Mouse (Mus musculus) liver, embryonic 13.5 days (tissue): ENCODE measurements around the gene Tal1. TPM values are rescaled to one million over a fixed set of nuclear protein-coding genes. Genes with fewer than 3 reads are reported as not detected.

Source experiments
- ATAC-seq: fragments of 200-750 bp; cut with Nextera tagmentation; 2 replicates; pipeline ENCODE4 v1.8.0; 2017; ENCODE audit warnings: low read depth, mild to moderate bottlenecking, moderate number of reproducible peaks, moderate library complexity
- DNase-seq: peaks from one replicate; pipeline ENCODE4 v3.0.0; 2022
- H3K27ac ChIP-seq: fragments of 300-500 bp; sonication (generic); 2 replicates; pipeline ENCODE4 v1.5.1; 2015; ENCODE audit warnings: moderate library complexity, mild to moderate bottlenecking, inconsistent platforms
- H3K27me3 ChIP-seq: fragments of 300-500 bp; sonication (generic); 2 replicates; pipeline ENCODE4 v1.6.1; 2015; ENCODE audit warnings: mild to moderate bottlenecking, inconsistent platforms
- H3K36me3 ChIP-seq: fragments of 300-500 bp; sonication (generic); 2 replicates; pipeline ENCODE4 v1.6.1; 2015; ENCODE audit warnings: mild to moderate bottlenecking, inconsistent platforms
- H3K4me1 ChIP-seq: fragments of 300-500 bp; sonication (generic); replicated peaks from 2 replicates; pipeline ENCODE4 v1.6.1; 2015; ENCODE audit warnings: inconsistent platforms
- H3K4me2 ChIP-seq: fragments of 300-500 bp; sonication (generic); 2 replicates; pipeline ENCODE4 v1.6.1; 2015; ENCODE audit warnings: inconsistent platforms, mild to moderate bottlenecking, moderate library complexity
- H3K4me3 ChIP-seq: fragments of 300-500 bp; sonication (generic); replicated peaks from 2 replicates; pipeline ENCODE4 v1.5.1; 2015; ENCODE audit warnings: mild to moderate bottlenecking, inconsistent platforms
- H3K9ac ChIP-seq: fragments of 300-500 bp; sonication (generic); 2 replicates; pipeline ENCODE4 v1.6.1; 2015; ENCODE audit warnings: mild to moderate bottlenecking, inconsistent platforms
- H3K9me3 ChIP-seq: fragments of 300-500 bp; sonication (generic); replicated peaks from 2 replicates; pipeline ENCODE4 v1.6.1; 2016; ENCODE audit warnings: inconsistent platforms
- WGBS: fragments of 180-500 bp; shearing (Covaris S2); methylation state at CpG from one replicate; pipeline ENCODE4 v1.1.7; 2015; ENCODE audit not compliant: insufficient replicate concordance; 5-methylcytosine and 5-hydroxymethylcytosine counted together
- polyA plus RNA-seq: library from polyadenylated mRNA; unstranded; fragments of >200 nt; fragmentation: Nextera tagmentation; extraction: Ambion mirVana; gene quantifications from 2 replicates; pipeline ENCODE4 v1.2.1, GENCODE M21; 2015

Gene Tal1
- polyA plus RNA-seq, 1 experiment from 2014 or later = 29.3 TPM

GRCm38 (mm10) chr4:115071668-115072067 is 15.4 kb downstream of the Tal1 start:
- peak; percentile 40 for ATAC-seq

GRCm38 (mm10) chr4:115074789-115075188 is 18.6 kb downstream of the Tal1 start:
- no peak overlapping the region for H3K4me2 ChIP-seq
- WGBS = 60% methylated on average over 1 of the region's 1 CpGs
- H3K4me1 ChIP-seq = peaks cover 61% of the 10 kb centered on the region
- H3K27ac ChIP-seq = peak overlapping the region; percentile 73
- ATAC-seq (no peak), DNase-seq (no peak)
- H3K4me3 ChIP-seq = no peak overlapping the region
- peaks cover 16% of the 10 kb centered on the region for H3K36me3 ChIP-seq
- H3K27me3 ChIP-seq = no peaks in the 10 kb centered on the region
- no peaks in the 10 kb centered on the region for H3K9me3 ChIP-seq
- no peak overlapping the region for H3K9ac ChIP-seq

More at GRCm38 (mm10) chr4:115071668-115072067, 15.4 kb downstream of the Tal1 start:
- H3K27ac ChIP-seq = peak overlapping the region; percentile 70; the same call in 1 of the 2 replicates
- H3K9ac ChIP-seq = no peak overlapping the region
- H3K4me2 ChIP-seq = no peak overlapping the region
- H3K4me1 ChIP-seq = peaks cover 73% of the 10 kb centered on the region
- DNase-seq = no peak
- H3K27me3 ChIP-seq = no peaks in the 10 kb centered on the region
- 13% methylated on average over 1 of the region's 1 CpGs for WGBS
- no peaks in the 10 kb centered on the region for H3K9me3 ChIP-seq
- H3K36me3 ChIP-seq = peaks cover 47% of the 10 kb centered on the region
- no peak overlapping the region for H3K4me3 ChIP-seq

- Histone ChIP-seq H3K9ac (peak overlapping the region; percentile 31; the same call in 1 of the 2 replicates), H3K27ac (peak overlapping the region; percentile 73), H3K27me3 (no peaks in the 10 kb centered on the region), H3K4me2 (no peak overlapping the region), H3K36me3 (peaks cover 11% of the 10 kb centered on the region), H3K4me3 (no peak overlapping the region), H3K4me1 (peaks cover 61% of the 10 kb centered on the region), H3K9me3 (no peaks in the 10 kb centered on the region)
- 30% methylated on average over 3 of the region's 3 CpGs for WGBS
- ATAC-seq (peak; percentile 34), DNase-seq (no peak)
Measured at GRCm38 (mm10) chr4:115075204-115075915, 19.1 kb downstream of the Tal1 start.

- Histone ChIP-seq H3K27me3 (no peaks in the 10 kb centered on the region), H3K9ac (no peak overlapping the region), H3K36me3 (no peaks in the 10 kb centered on the region), H3K4me1 (peaks cover 48% of the 10 kb centered on the region), H3K4me3 (no peak overlapping the region), H3K27ac (no peak overlapping the region), H3K9me3 (no peaks in the 10 kb centered on the region), H3K4me2 (no peak overlapping the region)
- DNase-seq (no peak), ATAC-seq (0 out of 2 replicates have a peak, but pooled peaks have one; percentile 9)
- WGBS = 42% methylated on average over 10 of the region's 10 CpGs
Measured at GRCm38 (mm10) chr4:115078892-115079820, 22.9 kb downstream of the Tal1 start.

- Histone ChIP-seq H3K9ac (no peak overlapping the region), H3K4me3 (no peak overlapping the region), H3K9me3 (no peaks in the 10 kb centered on the region), H3K27me3 (no peaks in the 10 kb centered on the region), H3K27ac (no peak overlapping the region), H3K36me3 (no peaks in the 10 kb centered on the region), H3K4me1 (peaks cover 42% of the 10 kb centered on the region), H3K4me2 (no peak overlapping the region)
- 59% methylated on average over 5 of the region's 5 CpGs for WGBS
- ATAC-seq (no peak), DNase-seq (no peak)
Measured at GRCm38 (mm10) chr4:115079821-115080349, 23.7 kb downstream of the Tal1 start.

- Histone ChIP-seq H3K9ac (no peak overlapping the region), H3K27me3 (no peaks in the 10 kb centered on the region), H3K4me3 (no peak overlapping the region), H3K36me3 (no peaks in the 10 kb centered on the region), H3K4me2 (no peak overlapping the region), H3K27ac (no peak overlapping the region; the same call in 1 of the 2 replicates), H3K9me3 (no peaks in the 10 kb centered on the region), H3K4me1 (peaks cover 52% of the 10 kb centered on the region)
- no peak for ATAC-seq
- WGBS = 79% methylated on average over 3 of the region's 3 CpGs
- no peak for DNase-seq
Measured at GRCm38 (mm10) chr4:115083031-115083430, 26.8 kb downstream of the Tal1 start.

GRCm38 (mm10) chr4:115085522-115086095 is 29.4 kb downstream of the Tal1 start:
- Histone ChIP-seq H3K27me3 (peaks cover 5% of the 10 kb centered on the region; the same call in 1 of the 2 replicates), H3K36me3 (no peaks in the 10 kb centered on the region), H3K4me2 (no peak overlapping the region), H3K27ac (no peak overlapping the region), H3K9me3 (no peaks in the 10 kb centered on the region), H3K4me3 (no peak overlapping the region), H3K9ac (no peak overlapping the region), H3K4me1 (peaks cover 61% of the 10 kb centered on the region)
- 18% methylated on average over 6 of the region's 6 CpGs for WGBS
- DNase-seq = peak; percentile 62
- ATAC-seq = peak; percentile 43; the same call in 1 of the 2 replicates

- H3K27me3 ChIP-seq = peaks cover 5% of the 10 kb centered on the region; the same call in 1 of the 2 replicates
- DNase-seq = no peak
- H3K36me3 ChIP-seq = no peaks in the 10 kb centered on the region
- 68% methylated on average over 4 of the region's 4 CpGs for WGBS
- no peak overlapping the region for H3K27ac ChIP-seq
- H3K4me2 ChIP-seq = no peak overlapping the region
- H3K9ac ChIP-seq = peak overlapping the region; percentile 3; the same call in 1 of the 2 replicates
- ATAC-seq = no peak
- peaks cover 64% of the 10 kb centered on the region for H3K4me1 ChIP-seq
- H3K4me3 ChIP-seq = no peak overlapping the region
- H3K9me3 ChIP-seq = no peaks in the 10 kb centered on the region
Measured at GRCm38 (mm10) chr4:115086257-115086656, 30.0 kb downstream of the Tal1 start.

- Histone ChIP-seq H3K27ac (peak overlapping the region; percentile 98; the same call in 1 of the 2 replicates), H3K9ac (peak overlapping the region; percentile 3; the same call in 1 of the 2 replicates)
Measured at GRCm38 (mm10) chr4:115086763-115087415, 30.7 kb downstream of the Tal1 start.

GRCm38 (mm10) chr4:115088611-115089338 is 32.5 kb downstream of the Tal1 start, which contains the start of gene Pdzk1ip1:
Pdzk1ip1 (plus strand) TSS chr4:115088708.
- DNase-seq (peak; percentile 50), ATAC-seq (peak; percentile 69)
- Histone ChIP-seq H3K4me2 (peak within 1 kb of the TSS; percentile 86), H3K27ac (peak within 1 kb of the TSS; percentile 98), H3K9me3 (no peaks in the 10 kb centered on the region), H3K27me3 (peaks cover 5% of the 10 kb centered on the region; the same call in 1 of the 2 replicates), H3K9ac (peak within 1 kb of the TSS; percentile 61), H3K36me3 (no peaks in the 10 kb centered on the region), H3K4me3 (peak within 1 kb of the TSS; percentile 50), H3K4me1 (peaks cover 80% of the 10 kb centered on the region)
- 50% methylated on average over 11 of the region's 11 CpGs for WGBS

More at GRCm38 (mm10) chr4:115086763-115087415, 30.7 kb downstream of the Tal1 start:
- no peak overlapping the region for H3K4me3 ChIP-seq
- no peak for ATAC-seq
- H3K4me2 ChIP-seq = no peak overlapping the region
- H3K27me3 ChIP-seq = peaks cover 5% of the 10 kb centered on the region; the same call in 1 of the 2 replicates
- peaks cover 65% of the 10 kb centered on the region for H3K4me1 ChIP-seq
- no peaks in the 10 kb centered on the region for H3K36me3 ChIP-seq
- 60% methylated on average over 3 of the region's 3 CpGs for WGBS
- no peak for DNase-seq
- no peaks in the 10 kb centered on the region for H3K9me3 ChIP-seq
